Mouse (Mus musculus): ENCODE results near the gene Olfr1371. TPM values are rescaled to one million over a fixed set of nuclear protein-coding genes. Genes with fewer than 3 reads are reported as not detected.

Olfr1371 gene
- total and polyA plus RNA-seq, 3 experiments: not detected

GRCm38 (mm10) chr11:52223968-52224682, 10.3 kb upstream of the Olfr1371 start (continued):
- TF ChIP-seq ELF1 (IDR thresholded peaks at IDR 0.05; ENCODE audit: low read depth, low read length) (peak; percentile 83), ZMIZ1 (IDR thresholded peaks at IDR 0.05; ENCODE audit: low read depth, low read length) (no peak), MYC (IDR thresholded peaks at IDR 0.05; ENCODE audit: low read depth, low read length) (0 out of 2 replicates have a peak, but pooled peaks have one; percentile 16), GATA1 (IDR thresholded peaks at IDR 0.05; ENCODE audit: low read depth, low read length) (no peak), GABPA (IDR thresholded peaks at IDR 0.05; ENCODE audit: low read depth, low read length) (no peak), E2F4 (IDR thresholded peaks at IDR 0.05; ENCODE audit: borderline replicate concordance, low read depth, low read length) (0 out of 2 replicates have a peak, but pooled peaks have one; percentile 21), TAL1 (IDR thresholded peaks at IDR 0.05; ENCODE audit: low read length) (no peak), BHLHE40 (IDR thresholded peaks at IDR 0.05; ENCODE audit: borderline replicate concordance, low read depth, low read length) (peak; percentile 78), MAX (IDR thresholded peaks at IDR 0.05; ENCODE audit: low read length) (no peak; the same call in 1 of the 2 replicates), EP300 (IDR thresholded peaks at IDR 0.05; ENCODE audit: low read depth in 1 of 2, low read length in 2 of 2) (peak; percentile 10 to 35; a peak in 2 of 4 replicates), MYB (IDR thresholded peaks at IDR 0.05; ENCODE audit: low read depth, low read length) (no peak), ZNF384 (IDR thresholded peaks at IDR 0.05; ENCODE audit: low read depth, low read length) (0 out of 2 replicates have a peak, but pooled peaks have one; percentile 20), USF2 (IDR thresholded peaks at IDR 0.05; ENCODE audit: borderline replicate concordance in 1 of 2, insufficient read depth in 1 of 2, low read depth in 1 of 2, low read length in 2 of 2) (no peak), TBP (IDR thresholded peaks at IDR 0.05; ENCODE audit: low read depth, low read length) (peak; percentile 54; the same call in 1 of the 2 replicates), CTCF (IDR thresholded peaks at IDR 0.05 in 2 of 3, conservative IDR thresholded peaks at IDR 0.05 in 1 of 3; ENCODE audit: control insufficient read depth in 1 of 3, insufficient read depth in 1 of 3, low read depth in 2 of 3, low read length in 3 of 3, poor library complexity in 1 of 3, severe bottlenecking in 1 of 3) (peak in 1 of 3 experiments; percentile 0; a peak in 1 of 6 replicates)

- peaks cover 0 to 13% of the 10 kb centered on the region in 2 experiments; a peak in 2 of 4 replicates for H3K36me3 ChIP-seq (ENCODE audit: control insufficient read depth in 1 of 2, insufficient read depth in 2 of 2, low read length in 2 of 2)
- H3K27ac ChIP-seq (ENCODE audit: control insufficient read depth, low read depth, low read length): no peak overlapping the region
- no peak overlapping the region for H3K9ac ChIP-seq (ENCODE audit: control insufficient read depth, low read depth, low read length, poor library complexity, severe bottlenecking)
- peak overlapping the region in 1 of 2 experiments; percentile 6; a peak in 1 of 4 replicates for H3K4me3 ChIP-seq (ENCODE audit: control insufficient read depth in 1 of 2, insufficient read depth in 1 of 2, low read depth in 2 of 2, low read length in 2 of 2)
- no peaks in the 10 kb centered on the region for H3K27me3 ChIP-seq (ENCODE audit: control insufficient read depth in 1 of 2, insufficient read depth in 2 of 2, low read length in 2 of 2)
- no peaks in the 10 kb centered on the region for H3K79me2 ChIP-seq (ENCODE audit: control insufficient read depth, insufficient read depth, low read length, poor library complexity)
- no peaks in the 10 kb centered on the region for H3K9me3 ChIP-seq (replicated peaks; ENCODE audit: insufficient read depth, low read length)
- DNase-seq (ENCODE audit: low read depth, low spot score): peak; percentile 86
- H3K4me1 ChIP-seq (ENCODE audit: control insufficient read depth in 1 of 2, insufficient read depth in 2 of 2, low read length in 2 of 2): peaks cover 12 to 22% of the 10 kb centered on the region in 2 experiments
- TF ChIP-seq SIN3A (IDR thresholded peaks at IDR 0.05; ENCODE audit: low read length) (peak; percentile 54; the same call in 1 of the 2 replicates), TBP (IDR thresholded peaks at IDR 0.05; ENCODE audit: low read depth, low read length) (peak; percentile 50; the same call in 1 of the 2 replicates), BHLHE40 (IDR thresholded peaks at IDR 0.05; ENCODE audit: borderline replicate concordance, low read depth, low read length) (no peak), POLR2AphosphoS2 (IDR thresholded peaks at IDR 0.05; ENCODE audit: low read length) (no peak), ZMIZ1 (IDR thresholded peaks at IDR 0.05; ENCODE audit: low read depth, low read length) (no peak), E2F4 (IDR thresholded peaks at IDR 0.05; ENCODE audit: borderline replicate concordance, low read depth, low read length) (no peak), POLR2AphosphoS5 (IDR thresholded peaks at IDR 0.05; ENCODE audit: borderline replicate concordance, low read depth, low read length) (no peak), KAT2A (conservative IDR thresholded peaks at IDR 0.05; ENCODE audit: low read depth, low read length) (no peak), MYC (IDR thresholded peaks at IDR 0.05; ENCODE audit: low read depth, low read length) (peak; percentile 92; the same call in 1 of the 2 replicates), CHD1 (IDR thresholded peaks at IDR 0.05; ENCODE audit: low read depth, low read length) (no peak), USF1 (IDR thresholded peaks at IDR 0.05; ENCODE audit: low read depth, low read length) (no peak), TAL1 (IDR thresholded peaks at IDR 0.05; ENCODE audit: low read length) (no peak), SMC3 (IDR thresholded peaks at IDR 0.05; ENCODE audit: low read depth, low read length) (peak; percentile 59), MEF2A (IDR thresholded peaks at IDR 0.05; ENCODE audit: extremely low read depth, insufficient replicate concordance, low read depth, low read length, poor library complexity, severe bottlenecking) (no peak), RAD21 (IDR thresholded peaks at IDR 0.05; ENCODE audit: low read depth, low read length) (peak; percentile 59), ZC3H11A (IDR thresholded peaks at IDR 0.05; ENCODE audit: low read depth, low read length) (peak; percentile 62; the same call in 1 of the 2 replicates), POLR2A (IDR thresholded peaks at IDR 0.05; ENCODE audit: control insufficient read depth in 1 of 2, insufficient read depth in 1 of 2, low read depth in 1 of 2, low read length in 2 of 2, poor library complexity in 1 of 2) (no peak), ETS1 (IDR thresholded peaks at IDR 0.05; ENCODE audit: low read depth, low read length) (no peak; the same call in 1 of the 2 replicates), GABPA (IDR thresholded peaks at IDR 0.05; ENCODE audit: low read depth, low read length) (no peak), CHD2 (IDR thresholded peaks at IDR 0.05; ENCODE audit: low read length) (no peak), ZNF384 (IDR thresholded peaks at IDR 0.05; ENCODE audit: low read depth, low read length) (no peak), ZKSCAN1 (IDR thresholded peaks at IDR 0.05; ENCODE audit: low read depth, low read length) (no peak), MYB (IDR thresholded peaks at IDR 0.05; ENCODE audit: low read depth, low read length) (no peak), MAFK (IDR thresholded peaks at IDR 0.05; ENCODE audit: borderline replicate concordance, low read depth, low read length) (no peak), JUND (IDR thresholded peaks at IDR 0.05; ENCODE audit: low read depth, low read length) (no peak), MAZ (IDR thresholded peaks at IDR 0.05; ENCODE audit: low read depth, low read length) (no peak)
Measured at GRCm38 (mm10) chr11:52222891-52223290, 9.1 kb upstream of the Olfr1371 start.
